In the genomic region with DNA sequence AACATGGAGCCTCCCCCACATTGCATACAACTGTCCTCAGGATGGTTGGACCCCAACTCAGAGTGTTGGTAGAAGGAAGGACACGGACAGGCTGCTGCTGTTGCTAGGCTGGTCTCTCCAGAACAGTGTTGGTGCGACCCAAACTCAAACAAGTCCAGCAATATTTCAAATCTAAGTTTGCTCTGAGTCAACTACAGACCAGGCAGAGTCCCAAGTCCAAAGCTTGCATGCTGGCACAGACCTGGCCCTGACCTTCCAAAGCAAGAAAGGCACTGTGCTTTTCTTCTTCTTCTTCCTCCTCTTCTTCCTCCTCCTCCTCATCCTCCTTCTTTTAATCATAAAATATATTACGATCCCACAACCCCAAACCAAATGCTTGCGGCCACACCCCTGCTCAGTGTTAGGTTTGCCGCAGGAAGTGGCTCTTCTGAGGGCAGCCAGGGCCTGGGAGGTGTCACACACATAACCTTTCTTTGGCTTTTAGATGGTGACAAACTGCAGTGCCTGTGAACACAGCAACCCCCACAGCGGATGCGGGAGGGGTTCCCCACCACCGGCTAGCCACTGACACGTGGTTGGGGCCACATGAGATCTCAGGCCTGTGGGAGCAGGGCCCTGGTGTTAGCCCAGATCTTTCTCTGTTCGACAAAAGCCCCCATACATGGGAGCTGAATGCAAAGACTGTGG, we compare ENCODE assay signal across 18 mouse cellular contexts. TPM values are rescaled to one million over a fixed set of nuclear protein-coding genes. Genes with fewer than 3 reads are reported as not detected.
DNase-seq lines count a peak whose midpoint lies in the region; ATAC-seq and TF ChIP-seq lines count a peak whose summit lies in the region.
"Had no signal": no experiment of that assay in that cellular context is flagged by ENCODE, and none has a peak within 500 bp of the region (broad histone marks: within the 10 kb centered on the region; RNA-seq: fewer than 3 reads in every experiment).

No protein-coding gene starts in this region.

- H3K27me3 ChIP-seq in thymus, adult 2 months (ENCODE audit: control insufficient read depth, insufficient read depth, low read length) = no peaks in the 10 kb centered on the region; the same call in 1 of the 2 replicates
- no peaks in the 10 kb centered on the region for H3K27me3 ChIP-seq in liver, adult 2 months (ENCODE audit: control insufficient read depth, insufficient read depth, low read length)
- H3K27me3 ChIP-seq in forebrain, embryonic 13.5 days = no peaks in the 10 kb centered on the region
- H3K27me3 ChIP-seq: forebrain, embryonic 15.5 days had no signal

- ATAC-seq in forebrain, embryonic 13.5 days = no peak
- ATAC-seq: forebrain, embryonic 15.5 days had no signal

- 26% methylated on average over 10 of the region's 10 CpGs for WGBS in thymus, adult 2 months
- 33% methylated on average over 10 of the region's 10 CpGs for WGBS in liver, adult 2 months
- 92% methylated on average over 10 of the region's 10 CpGs for WGBS in forebrain, embryonic 13.5 days

- no peaks in the 10 kb centered on the region for H3K79me2 ChIP-seq in liver, adult 2 months (ENCODE audit: control insufficient read depth, insufficient read depth, low read length)

- no peaks in the 10 kb centered on the region for H3K9me3 ChIP-seq in forebrain, embryonic 13.5 days (replicated peaks)
- H3K9me3 ChIP-seq: forebrain, embryonic 15.5 days had no signal

- peak; percentile 17 for DNase-seq in thymus, adult 2 months
- DNase-seq in thymus, postnatal 0 days (ENCODE audit: low spot score) = no peak
- DNase-seq in liver, adult 2 months (ENCODE audit: extremely low read depth, low read depth, low spot score) = peak; percentile 37
- peak; percentile 68 to 83 for DNase-seq in natural killer cell, adult 2 months (ENCODE audit: low spot score in 2 of 2)
- no peak for DNase-seq in left cerebral cortex, postnatal 10 days (ENCODE audit: extremely low spot score in 1 of 2, low spot score in 2 of 2)
- no peak for DNase-seq in lung, postnatal 4 days
- DNase-seq in frontal cortex, postnatal 25 days (ENCODE audit: low spot score in 2 of 2) = no peak
- DNase-seq: gastrocnemius, postnatal 10 days; kidney, adult 9 months; lung, adult 2 months had no signal

- H3K36me3 ChIP-seq in thymus, adult 2 months (ENCODE audit: control insufficient read depth, insufficient read depth, low read length) = no peaks in the 10 kb centered on the region
- no peaks in the 10 kb centered on the region for H3K36me3 ChIP-seq in liver, adult 2 months (ENCODE audit: control insufficient read depth, insufficient read depth, low read length)
- no peaks in the 10 kb centered on the region for H3K36me3 ChIP-seq in forebrain, embryonic 13.5 days (ENCODE audit: poor library complexity, severe bottlenecking)
- H3K36me3 ChIP-seq: forebrain, embryonic 15.5 days had no signal

- H3K9ac ChIP-seq in liver, adult 2 months (ENCODE audit: low read depth, low read length) = no peak overlapping the region
- no peak overlapping the region for H3K9ac ChIP-seq in forebrain, embryonic 13.5 days
- H3K9ac ChIP-seq: forebrain, embryonic 15.5 days; hindbrain, embryonic 14.5 days had no signal

- no peak for TF ChIP-seq POLR2A in thymus, adult 2 months (IDR thresholded peaks at IDR 0.05; ENCODE audit: control insufficient read depth, extremely low read depth, insufficient read depth, low read length, poor library complexity)
- no peak for TF ChIP-seq POLR2A in liver, adult 2 months (IDR thresholded peaks at IDR 0.05; ENCODE audit: extremely low read depth, insufficient read depth, low read length)

- intact Hi-C loops in left cerebral cortex, postnatal 10 days (cut with DNase I) = no loop called here

- H3K4me3 ChIP-seq in thymus, adult 2 months (ENCODE audit: control insufficient read depth, insufficient read depth, low read length) = no peak overlapping the region
- no peak overlapping the region for H3K4me3 ChIP-seq in liver, adult 2 months (ENCODE audit: insufficient read depth, low read depth, low read length)
- H3K4me3 ChIP-seq in forebrain, embryonic 13.5 days = no peak overlapping the region
- H3K4me3 ChIP-seq: forebrain, embryonic 15.5 days; layer of hippocampus, adult 2 months; left cerebral cortex, adult 2 months had no signal

- TF ChIP-seq CTCF in thymus, adult 2 months (IDR thresholded peaks at IDR 0.05; ENCODE audit: borderline replicate concordance, control insufficient read depth, extremely low read depth, insufficient read depth, low read length, poor library complexity) = no peak
- no peak for TF ChIP-seq CTCF in liver, adult 2 months (IDR thresholded peaks at IDR 0.05; ENCODE audit: low read depth, low read length)

- H3K4me2 ChIP-seq in forebrain, embryonic 13.5 days = no peak overlapping the region
- H3K4me2 ChIP-seq: forebrain, embryonic 15.5 days; hindbrain, embryonic 14.5 days had no signal

- H3K4me1 ChIP-seq in thymus, adult 2 months (replicated peaks; ENCODE audit: control insufficient read depth, insufficient read depth, low read length) = peaks cover 5% of the 10 kb centered on the region; the same call in 1 of the 2 replicates
- peaks cover 5% of the 10 kb centered on the region for H3K4me1 ChIP-seq in liver, adult 2 months (ENCODE audit: control insufficient read depth, insufficient read depth, low read length)
- peaks cover 8% of the 10 kb centered on the region; the same call in 1 of the 2 replicates for H3K4me1 ChIP-seq in forebrain, embryonic 13.5 days
- H3K4me1 ChIP-seq: forebrain, embryonic 15.5 days had no signal

- H3K27ac ChIP-seq in thymus, adult 2 months (ENCODE audit: control insufficient read depth, insufficient read depth, low read length) = no peak overlapping the region
- H3K27ac ChIP-seq in liver, adult 2 months (replicated peaks; ENCODE audit: insufficient read depth, low read depth, low read length) = no peak overlapping the region
- H3K27ac ChIP-seq in forebrain, embryonic 13.5 days = no peak overlapping the region
- H3K27ac ChIP-seq: forebrain, embryonic 15.5 days; hindbrain, embryonic 14.5 days; layer of hippocampus, adult 2 months; left cerebral cortex, adult 2 months had no signal

RNA-seq across cellular contexts. Expression of a gene that starts 40.2 kb away (rescaled TPM):
- polyA plus RNA-seq in thymus, adult 2 months (2012; rRNA removed) = not detected in 2 replicates
- not detected in 2 replicates for polyA plus RNA-seq in thymus, postnatal 0 days (2015; fragmentation: Nextera tagmentation; extraction: Ambion mirVana)
- not detected in 2 replicates for total RNA-seq in liver, adult 2 months (2014; rRNA removed)
- polyA plus RNA-seq in liver, adult 2 months (2012; rRNA removed) = not detected in 2 replicates
- not detected for total RNA-seq in left cerebral cortex, postnatal 10 days (2021)
- polyA plus RNA-seq in forebrain, embryonic 13.5 days (2015; fragmentation: Nextera tagmentation; extraction: Ambion mirVana) = 0.21 TPM in 1 of 2 replicates, not detected in the other
- total RNA-seq: gastrocnemius, postnatal 10 days; left cerebral cortex, adult 2 months; monocyte, adult 5-6 weeks had no signal
- polyA plus RNA-seq: C2C12; heart, embryonic 14.5 days; hindbrain, embryonic 14.5 days; lung, adult 2 months had no signal

Comparison
In these comparisons a context has a peak if more than half of its experiments do, and no peak if none do; other contexts are left out.
1. DNase-seq: peak in thymus, adult 2 months (single experiment), liver, adult 2 months (single experiment) and natural killer cell, adult 2 months (2 of 2); none in thymus, postnatal 0 days (single experiment), left cerebral cortex, postnatal 10 days (0 of 2), lung, postnatal 4 days (0 of 2) and frontal cortex, postnatal 25 days (0 of 2).